ENCODE assay signal across 8 mouse cellular contexts in the genomic region with DNA sequence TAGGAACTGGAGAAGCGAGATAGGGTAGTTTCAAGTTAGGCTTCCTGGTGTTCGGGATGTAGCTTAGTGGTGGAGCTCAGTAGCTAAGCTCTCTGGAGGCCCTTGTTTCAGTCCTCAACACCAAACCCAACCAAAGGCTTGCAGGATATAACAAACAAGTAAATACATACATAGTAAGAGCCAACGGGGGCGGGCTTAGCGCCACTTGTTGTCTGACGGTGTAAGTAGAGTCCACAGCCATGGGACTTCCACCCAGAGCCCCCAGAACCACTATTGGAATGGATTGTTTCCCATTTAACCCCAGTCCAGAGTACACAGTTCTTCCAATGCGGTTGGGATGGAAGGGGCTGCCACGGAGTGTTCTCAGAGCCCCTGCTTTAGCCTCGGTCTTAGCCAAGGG. TPM values are rescaled to one million over a fixed set of nuclear protein-coding genes. Genes with fewer than 3 reads are reported as not detected.
A peak's percentile ranks its signal among the peaks of the same experiment; 100 is the strongest.
DNase-seq lines count a peak whose midpoint lies in the region; ATAC-seq and TF ChIP-seq lines count a peak whose summit lies in the region.

No protein-coding gene starts in this region.

- 34% methylated on average over 9 of the region's 9 CpGs for WGBS in spleen, adult 2 months
- WGBS in liver, embryonic 14.5 days (ENCODE audit: insufficient replicate concordance) = 27% methylated on average over 9 of the region's 9 CpGs

- intact Hi-C loops in gastrocnemius, postnatal 14 days (cut with DNase I; ENCODE audit: low total_unique reads) = loop anchor here (5.0 kb wide), 1 partner anchor 37 kb away; no protein-coding TSS in a partner anchor

- ATAC-seq in erythroblast, adult 5-6 weeks (replicated peaks; ENCODE audit: low FRiP score, poor library complexity, severe bottlenecking) = no peak
- ATAC-seq in liver, embryonic 14.5 days (ENCODE audit: insufficient read depth) = no peak

- no peak for TF ChIP-seq EP300 in liver, embryonic 14.5 days (IDR thresholded peaks at IDR 0.05; ENCODE audit: low read depth)

- peak overlapping the region; percentile 81 for H3K4me3 ChIP-seq in erythroblast, embryonic 14.5 days (replicated peaks)
- 0 out of 2 replicates have a peak overlapping the region, but pooled peaks have one; percentile 96 for H3K4me3 ChIP-seq in spleen, adult 2 months (ENCODE audit: extremely low read depth, insufficient read depth, insufficient read length)
- peak overlapping the region in 1 of 2 experiments; percentile 81; a peak in 1 of 4 replicates for H3K4me3 ChIP-seq in liver, embryonic 14.5 days (ENCODE audit: insufficient read depth in 1 of 2, low read depth in 2 of 2, low read length in 2 of 2)

- DNase-seq in spleen, adult 2 months (ENCODE audit: low read depth in 1 of 2, low spot score in 2 of 2) = no peak
- no peak for DNase-seq in spleen, postnatal 10 days (ENCODE audit: low spot score in 2 of 2)
- no peak for DNase-seq in liver, embryonic 14.5 days (ENCODE audit: low read depth in 3 of 3, low spot score in 3 of 3)
- no peak for DNase-seq in urinary bladder, adult 2 months (ENCODE audit: low spot score)
- no peak for DNase-seq in cerebellum, adult 11-12 months
- DNase-seq in gastrocnemius, postnatal 14 days = no peak

- H3K9ac ChIP-seq in liver, embryonic 14.5 days (replicated peaks) = no peak overlapping the region

- H3K4me1 ChIP-seq in erythroblast, embryonic 14.5 days (ENCODE audit: control insufficient read depth) = peaks cover 39% of the 10 kb centered on the region
- peaks cover 10% of the 10 kb centered on the region for H3K4me1 ChIP-seq in spleen, adult 2 months (ENCODE audit: control insufficient read depth, insufficient read depth, insufficient read length)
- peaks cover 14 to 23% of the 10 kb centered on the region in 2 experiments for H3K4me1 ChIP-seq in liver, embryonic 14.5 days (replicated peaks; ENCODE audit: control insufficient read depth in 2 of 2, insufficient read depth in 2 of 2, low read length in 1 of 2)

- H3K36me3 ChIP-seq in erythroblast, embryonic 14.5 days (ENCODE audit: control insufficient read depth) = peaks cover 2% of the 10 kb centered on the region; the same call in 1 of the 2 replicates
- H3K36me3 ChIP-seq in spleen, adult 2 months (ENCODE audit: control insufficient read depth, insufficient read depth, low read length) = peaks cover 2% of the 10 kb centered on the region; the same call in 1 of the 2 replicates
- no peaks in the 10 kb centered on the region for H3K36me3 ChIP-seq in liver, embryonic 14.5 days (replicated peaks; ENCODE audit: control insufficient read depth, insufficient read depth, low read depth)

- TF ChIP-seq POLR2A in spleen, adult 2 months (IDR thresholded peaks at IDR 0.05; ENCODE audit: low read depth, low read length) = no peak

- no peaks in the 10 kb centered on the region for H3K9me3 ChIP-seq in erythroblast, embryonic 14.5 days (ENCODE audit: control insufficient read depth, low read length)
- H3K9me3 ChIP-seq in liver, embryonic 14.5 days (ENCODE audit: control insufficient read depth, low read length) = no peaks in the 10 kb centered on the region

- TF ChIP-seq CTCF in spleen, adult 2 months (IDR thresholded peaks at IDR 0.05; ENCODE audit: extremely low read depth, insufficient read depth, insufficient read length, insufficient replicate concordance) = no peak
- TF ChIP-seq CTCF in liver, embryonic 14.5 days (IDR thresholded peaks at IDR 0.05; ENCODE audit: low read depth) = no peak

- H3K27me3 ChIP-seq in erythroblast, embryonic 14.5 days (ENCODE audit: control insufficient read depth) = peaks cover 19% of the 10 kb centered on the region
- H3K27me3 ChIP-seq in spleen, adult 2 months (ENCODE audit: control insufficient read depth, insufficient read depth, low read length) = peaks cover 4% of the 10 kb centered on the region; the same call in 1 of the 2 replicates
- no peaks in the 10 kb centered on the region; the same call in 1 of the 2 replicates for H3K27me3 ChIP-seq in liver, embryonic 14.5 days (ENCODE audit: control insufficient read depth, insufficient read depth, low read length)

- H3K4me2 ChIP-seq in liver, embryonic 14.5 days (ENCODE audit: low read depth) = peak overlapping the region; percentile 93

- H3K27ac ChIP-seq in spleen, adult 2 months (ENCODE audit: insufficient read depth, low read length) = no peak overlapping the region
- H3K27ac ChIP-seq in liver, embryonic 14.5 days = no peak overlapping the region

RNA-seq across cellular contexts. Expression of gene Pdlim7, which starts 0.4 kb away (rescaled TPM):
- 1.9 and 3.0 TPM in 2 replicates for polyA plus RNA-seq in erythroblast, embryonic 14.5 days (2012)
- 1.7 and 1.9 TPM in 2 replicates for total RNA-seq in erythroblast, adult 5-6 weeks (2015; ENCODE audit: low replicate concordance)
- total RNA-seq in erythroblast, adult 5-6 weeks (2017; ENCODE audit: low replicate concordance) = 2.4 and 2.9 TPM in 2 replicates
- 38.3 and 46.2 TPM in 2 replicates for polyA plus RNA-seq in spleen, adult 2 months (2012; rRNA removed)
- polyA plus RNA-seq in liver, embryonic 14.5 days (2012; rRNA removed) = 11.5 and 13.7 TPM in 2 replicates
- polyA plus RNA-seq in liver, embryonic 14.5 days (2014; fragmentation: Nextera tagmentation; extraction: Ambion mirVana) = 15.3 and 18.6 TPM in 2 replicates
- polyA plus RNA-seq in urinary bladder, adult 2 months (2012; rRNA removed) = 382 and 383 TPM in 2 replicates
- total RNA-seq in gastrocnemius, postnatal 14 days (2021) = 100 to 1,000 TPM; 588 to 612 TPM

RNA-seq across cellular contexts. Expression of gene Dok3, which starts 15.3 kb away (rescaled TPM):
- polyA plus RNA-seq in erythroblast, embryonic 14.5 days (2012) = 0.54 and 0.67 TPM in 2 replicates
- total RNA-seq in erythroblast, adult 5-6 weeks (2015; ENCODE audit: low replicate concordance) = 11.9 and 19.2 TPM in 2 replicates
- 12.5 and 12.9 TPM in 2 replicates for total RNA-seq in erythroblast, adult 5-6 weeks (2017; ENCODE audit: low replicate concordance)
- 248 and 364 TPM in 2 replicates for polyA plus RNA-seq in spleen, adult 2 months (2012; rRNA removed)
- 4.7 and 4.8 TPM in 2 replicates for polyA plus RNA-seq in liver, embryonic 14.5 days (2012; rRNA removed)
- polyA plus RNA-seq in liver, embryonic 14.5 days (2014; fragmentation: Nextera tagmentation; extraction: Ambion mirVana) = 2.9 and 3.0 TPM in 2 replicates
- polyA plus RNA-seq in urinary bladder, adult 2 months (2012; rRNA removed) = 5.1 and 6.9 TPM in 2 replicates
- total RNA-seq in gastrocnemius, postnatal 14 days (2021) = 1 to 10 TPM in 1 of 2 experiments, under 1 TPM in 1; 0.82 to 1.6 TPM

RNA-seq across cellular contexts. Expression of gene Ddx41, which starts 22.6 kb away (rescaled TPM):
- 4.7 and 5.2 TPM in 2 replicates for polyA plus RNA-seq in erythroblast, embryonic 14.5 days (2012)
- 1.3 and 3.6 TPM in 2 replicates for total RNA-seq in erythroblast, adult 5-6 weeks (2015; ENCODE audit: low replicate concordance)
- total RNA-seq in erythroblast, adult 5-6 weeks (2017; ENCODE audit: low replicate concordance) = 14.1 and 17.6 TPM in 2 replicates
- polyA plus RNA-seq in spleen, adult 2 months (2012; rRNA removed) = 101 and 113 TPM in 2 replicates
- polyA plus RNA-seq in liver, embryonic 14.5 days (2012; rRNA removed) = 18.9 and 29.4 TPM in 2 replicates
- 23.6 and 27.0 TPM in 2 replicates for polyA plus RNA-seq in liver, embryonic 14.5 days (2014; fragmentation: Nextera tagmentation; extraction: Ambion mirVana)
- 45.1 and 51.6 TPM in 2 replicates for polyA plus RNA-seq in urinary bladder, adult 2 months (2012; rRNA removed)
- 1 to 10 TPM; 8.8 to 9.5 TPM for total RNA-seq in gastrocnemius, postnatal 14 days (2021)

RNA-seq across cellular contexts. Expression of gene Dbn1, which starts 25.9 kb away (rescaled TPM):
- 0.05 and 0.06 TPM in 2 replicates for polyA plus RNA-seq in erythroblast, embryonic 14.5 days (2012)
- 0.42 TPM in 1 of 2 replicates, not detected in the other for total RNA-seq in erythroblast, adult 5-6 weeks (2015; ENCODE audit: low replicate concordance)
- total RNA-seq in erythroblast, adult 5-6 weeks (2017; ENCODE audit: low replicate concordance) = not detected in 2 replicates
- polyA plus RNA-seq in spleen, adult 2 months (2012; rRNA removed) = 12.8 and 14.2 TPM in 2 replicates
- polyA plus RNA-seq in liver, embryonic 14.5 days (2012; rRNA removed) = 5.1 and 5.3 TPM in 2 replicates
- 3.7 and 4.1 TPM in 2 replicates for polyA plus RNA-seq in liver, embryonic 14.5 days (2014; fragmentation: Nextera tagmentation; extraction: Ambion mirVana)
- 43.0 and 45.3 TPM in 2 replicates for polyA plus RNA-seq in urinary bladder, adult 2 months (2012; rRNA removed)
- total RNA-seq in gastrocnemius, postnatal 14 days (2021) = 10 to 100 TPM; 31.3 to 37.5 TPM

RNA-seq across cellular contexts. Expression of gene Prr7, which starts 49.8 kb away (rescaled TPM):
- polyA plus RNA-seq in erythroblast, embryonic 14.5 days (2012) = 0.08 and 0.23 TPM in 2 replicates
- total RNA-seq in erythroblast, adult 5-6 weeks (2015; ENCODE audit: low replicate concordance) = not detected in 2 replicates
- not detected in 2 replicates for total RNA-seq in erythroblast, adult 5-6 weeks (2017; ENCODE audit: low replicate concordance)
- polyA plus RNA-seq in spleen, adult 2 months (2012; rRNA removed) = 16.2 and 33.9 TPM in 2 replicates
- 0.32 and 0.62 TPM in 2 replicates for polyA plus RNA-seq in liver, embryonic 14.5 days (2012; rRNA removed)
- polyA plus RNA-seq in liver, embryonic 14.5 days (2014; fragmentation: Nextera tagmentation; extraction: Ambion mirVana) = 0.14 TPM in 1 of 2 replicates, not detected in the other
- 3.5 and 3.8 TPM in 2 replicates for polyA plus RNA-seq in urinary bladder, adult 2 months (2012; rRNA removed)
- 1 to 10 TPM; 1.0 to 1.6 TPM for total RNA-seq in gastrocnemius, postnatal 14 days (2021)

Comparison
In these comparisons a context has a peak if more than half of its experiments do, and no peak if none do; other contexts are left out.
1. RNA of gene Dok3, which starts 15.3 kb away (polyA plus RNA-seq): 248 to 364 TPM in spleen, adult 2 months; 5.1 to 6.9 TPM in urinary bladder, adult 2 months, 2.9 to 4.8 TPM in liver, embryonic 14.5 days and 0.54 to 0.67 TPM in erythroblast, embryonic 14.5 days; every median in the first group is over 10 times any median in the second.